Mouse (Mus musculus): ENCODE measurements at regions not wholly inside any gene's neighbourhood (a gene's known extent, or its start where the extent isn't known, plus 50 kb on each side); places are given as distances from the start of the nearest gene placed in this dataset.

GRCm38 (mm10) chr7:40670401-40670800 lies 227.7 kb upstream of the Vstm2b start:
- no peaks in the 10 kb centered on the region for H3K36me3 ChIP-seq (ENCODE audit: control insufficient read depth, insufficient read depth, low read length)
- H3K9ac ChIP-seq (ENCODE audit: low read depth, low read length), result no peak overlapping the region
- no peak for ATAC-seq (replicated peaks; ENCODE audit: insufficient number of reproducible peaks, low FRiP score, low TSS enrichment)
- 82% methylated on average over 5 of the region's 5 CpGs for WGBS (ENCODE audit: insufficient replicate concordance)
- H3K4me1 ChIP-seq (ENCODE audit: control insufficient read depth, insufficient read depth, low read length), result no peaks in the 10 kb centered on the region
- H3K27ac ChIP-seq (ENCODE audit: low read depth, low read length), result no peak overlapping the region
- no peaks in the 10 kb centered on the region for H3K9me3 ChIP-seq (replicated peaks; ENCODE audit: control insufficient read depth, low read length)
- H3K4me3 ChIP-seq (ENCODE audit: low read depth, low read length), result no peak overlapping the region
- no peaks in the 10 kb centered on the region for H3K27me3 ChIP-seq (ENCODE audit: control insufficient read depth, insufficient read depth, low read length)
- H3K4me2 ChIP-seq, result no peak overlapping the region

- H3K4me2 ChIP-seq, result no peak overlapping the region
- ATAC-seq (replicated peaks; ENCODE audit: insufficient number of reproducible peaks, low FRiP score, low TSS enrichment), result no peak
- H3K9ac ChIP-seq (ENCODE audit: low read depth, low read length), result no peak overlapping the region
- H3K4me3 ChIP-seq (ENCODE audit: low read depth, low read length), result no peak overlapping the region
- H3K36me3 ChIP-seq (ENCODE audit: control insufficient read depth, insufficient read depth, low read length), result no peaks in the 10 kb centered on the region
- no peaks in the 10 kb centered on the region for H3K27me3 ChIP-seq (ENCODE audit: control insufficient read depth, insufficient read depth, low read length)
- WGBS (ENCODE audit: insufficient replicate concordance), result 87% methylated on average over 4 of the region's 4 CpGs
- no peaks in the 10 kb centered on the region for H3K9me3 ChIP-seq (replicated peaks; ENCODE audit: control insufficient read depth, low read length)
- H3K4me1 ChIP-seq (ENCODE audit: control insufficient read depth, insufficient read depth, low read length), result no peaks in the 10 kb centered on the region
- no peak overlapping the region for H3K27ac ChIP-seq (ENCODE audit: low read depth, low read length)
Measured at GRCm38 (mm10) chr7:40671068-40671467, 227.1 kb upstream of the Vstm2b start.

GRCm38 (mm10) chr7:40672348-40672747 lies 225.8 kb upstream of the Vstm2b start:
- H3K4me1 ChIP-seq (ENCODE audit: control insufficient read depth, insufficient read depth, low read length), result no peaks in the 10 kb centered on the region
- no peak overlapping the region for H3K9ac ChIP-seq (ENCODE audit: low read depth, low read length)
- no peaks in the 10 kb centered on the region for H3K9me3 ChIP-seq (replicated peaks; ENCODE audit: control insufficient read depth, low read length)
- no peak for ATAC-seq (replicated peaks; ENCODE audit: insufficient number of reproducible peaks, low FRiP score, low TSS enrichment)
- no peaks in the 10 kb centered on the region for H3K36me3 ChIP-seq (ENCODE audit: control insufficient read depth, insufficient read depth, low read length)
- no peak overlapping the region for H3K4me2 ChIP-seq
- H3K27me3 ChIP-seq (ENCODE audit: control insufficient read depth, insufficient read depth, low read length), result no peaks in the 10 kb centered on the region
- 79% methylated on average over 1 of the region's 1 CpGs for WGBS (ENCODE audit: insufficient replicate concordance)
- H3K4me3 ChIP-seq (ENCODE audit: low read depth, low read length), result no peak overlapping the region
- H3K27ac ChIP-seq (ENCODE audit: low read depth, low read length), result no peak overlapping the region

GRCm38 (mm10) chr7:40674397-40674796 lies 223.7 kb upstream of the Vstm2b start:
- H3K27me3 ChIP-seq (ENCODE audit: control insufficient read depth, insufficient read depth, low read length), result no peaks in the 10 kb centered on the region
- H3K9ac ChIP-seq (ENCODE audit: low read depth, low read length), result no peak overlapping the region
- no peak overlapping the region for H3K4me3 ChIP-seq (ENCODE audit: low read depth, low read length)
- no peak overlapping the region for H3K27ac ChIP-seq (ENCODE audit: low read depth, low read length)
- H3K9me3 ChIP-seq (replicated peaks; ENCODE audit: control insufficient read depth, low read length), result no peaks in the 10 kb centered on the region
- H3K4me1 ChIP-seq (ENCODE audit: control insufficient read depth, insufficient read depth, low read length), result no peaks in the 10 kb centered on the region
- no peak for ATAC-seq (replicated peaks; ENCODE audit: insufficient number of reproducible peaks, low FRiP score, low TSS enrichment)
- H3K4me2 ChIP-seq, result no peak overlapping the region
- 75% methylated on average over 3 of the region's 3 CpGs for WGBS (ENCODE audit: insufficient replicate concordance)
- no peaks in the 10 kb centered on the region for H3K36me3 ChIP-seq (ENCODE audit: control insufficient read depth, insufficient read depth, low read length)

GRCm38 (mm10) chr7:40677601-40678000 lies 220.5 kb upstream of the Vstm2b start:
- no peak overlapping the region for H3K27ac ChIP-seq (ENCODE audit: low read depth, low read length)
- ATAC-seq (replicated peaks; ENCODE audit: insufficient number of reproducible peaks, low FRiP score, low TSS enrichment), result no peak
- WGBS (ENCODE audit: insufficient replicate concordance), result 44% methylated on average over 2 of the region's 2 CpGs
- H3K27me3 ChIP-seq (ENCODE audit: control insufficient read depth, insufficient read depth, low read length), result no peaks in the 10 kb centered on the region
- no peaks in the 10 kb centered on the region for H3K9me3 ChIP-seq (replicated peaks; ENCODE audit: control insufficient read depth, low read length)
- H3K36me3 ChIP-seq (ENCODE audit: control insufficient read depth, insufficient read depth, low read length), result no peaks in the 10 kb centered on the region
- H3K9ac ChIP-seq (ENCODE audit: low read depth, low read length), result no peak overlapping the region
- no peak overlapping the region for H3K4me3 ChIP-seq (ENCODE audit: low read depth, low read length)
- no peaks in the 10 kb centered on the region for H3K4me1 ChIP-seq (ENCODE audit: control insufficient read depth, insufficient read depth, low read length)
- no peak overlapping the region for H3K4me2 ChIP-seq

GRCm38 (mm10) chr7:40680567-40680966 lies 217.6 kb upstream of the Vstm2b start:
- H3K27me3 ChIP-seq (ENCODE audit: control insufficient read depth, insufficient read depth, low read length), result no peaks in the 10 kb centered on the region
- H3K27ac ChIP-seq (ENCODE audit: low read depth, low read length), result no peak overlapping the region
- no peak for ATAC-seq (replicated peaks; ENCODE audit: insufficient number of reproducible peaks, low FRiP score, low TSS enrichment)
- H3K9ac ChIP-seq (ENCODE audit: low read depth, low read length), result no peak overlapping the region
- H3K4me3 ChIP-seq (ENCODE audit: low read depth, low read length), result no peak overlapping the region
- H3K4me1 ChIP-seq (ENCODE audit: control insufficient read depth, insufficient read depth, low read length), result no peaks in the 10 kb centered on the region
- 64% methylated on average over 12 of the region's 12 CpGs for WGBS (ENCODE audit: insufficient replicate concordance)
- H3K4me2 ChIP-seq, result no peak overlapping the region
- H3K36me3 ChIP-seq (ENCODE audit: control insufficient read depth, insufficient read depth, low read length), result no peaks in the 10 kb centered on the region
- no peaks in the 10 kb centered on the region for H3K9me3 ChIP-seq (replicated peaks; ENCODE audit: control insufficient read depth, low read length)

GRCm38 (mm10) chr7:40680993-40681392 lies 217.1 kb upstream of the Vstm2b start:
- H3K27ac ChIP-seq (ENCODE audit: low read depth, low read length), result no peak overlapping the region
- H3K9ac ChIP-seq (ENCODE audit: low read depth, low read length), result no peak overlapping the region
- ATAC-seq (replicated peaks; ENCODE audit: insufficient number of reproducible peaks, low FRiP score, low TSS enrichment), result no peak
- no peaks in the 10 kb centered on the region for H3K4me1 ChIP-seq (ENCODE audit: control insufficient read depth, insufficient read depth, low read length)
- H3K4me2 ChIP-seq, result no peak overlapping the region
- WGBS (ENCODE audit: insufficient replicate concordance), result 47% methylated on average over 6 of the region's 6 CpGs
- no peaks in the 10 kb centered on the region for H3K36me3 ChIP-seq (ENCODE audit: control insufficient read depth, insufficient read depth, low read length)
- H3K4me3 ChIP-seq (ENCODE audit: low read depth, low read length), result no peak overlapping the region
- no peaks in the 10 kb centered on the region for H3K27me3 ChIP-seq (ENCODE audit: control insufficient read depth, insufficient read depth, low read length)
- no peaks in the 10 kb centered on the region for H3K9me3 ChIP-seq (replicated peaks; ENCODE audit: control insufficient read depth, low read length)

GRCm38 (mm10) chr7:40683176-40683575 lies 215.0 kb upstream of the Vstm2b start:
- H3K4me3 ChIP-seq (ENCODE audit: low read depth, low read length), result no peak overlapping the region
- H3K4me1 ChIP-seq (ENCODE audit: control insufficient read depth, insufficient read depth, low read length), result no peaks in the 10 kb centered on the region
- no peak for ATAC-seq (replicated peaks; ENCODE audit: insufficient number of reproducible peaks, low FRiP score, low TSS enrichment)
- H3K9ac ChIP-seq (ENCODE audit: low read depth, low read length), result no peak overlapping the region
- H3K36me3 ChIP-seq (ENCODE audit: control insufficient read depth, insufficient read depth, low read length), result no peaks in the 10 kb centered on the region
- H3K27ac ChIP-seq (ENCODE audit: low read depth, low read length), result no peak overlapping the region
- 47% methylated on average over 1 of the region's 1 CpGs for WGBS (ENCODE audit: insufficient replicate concordance)
- H3K4me2 ChIP-seq, result no peak overlapping the region
- no peaks in the 10 kb centered on the region for H3K9me3 ChIP-seq (replicated peaks; ENCODE audit: control insufficient read depth, low read length)
- no peaks in the 10 kb centered on the region for H3K27me3 ChIP-seq (ENCODE audit: control insufficient read depth, insufficient read depth, low read length)

- no peak for ATAC-seq (replicated peaks; ENCODE audit: insufficient number of reproducible peaks, low FRiP score, low TSS enrichment)
- H3K9me3 ChIP-seq (replicated peaks; ENCODE audit: control insufficient read depth, low read length), result no peaks in the 10 kb centered on the region
- 73% methylated on average over 3 of the region's 3 CpGs for WGBS (ENCODE audit: insufficient replicate concordance)
Measured at GRCm38 (mm10) chr7:40683641-40684040, 214.5 kb upstream of the Vstm2b start.

More at GRCm38 (mm10) chr7:40683641-40684040, 214.5 kb upstream of the Vstm2b start:
- Histone ChIP-seq H3K4me1 (ENCODE audit: control insufficient read depth, insufficient read depth, low read length) (no peaks in the 10 kb centered on the region), H3K27me3 (ENCODE audit: control insufficient read depth, insufficient read depth, low read length) (no peaks in the 10 kb centered on the region), H3K4me3 (ENCODE audit: low read depth, low read length) (no peak overlapping the region), H3K4me2 (no peak overlapping the region), H3K27ac (ENCODE audit: low read depth, low read length) (no peak overlapping the region), H3K9ac (ENCODE audit: low read depth, low read length) (no peak overlapping the region), H3K36me3 (ENCODE audit: control insufficient read depth, insufficient read depth, low read length) (no peaks in the 10 kb centered on the region)

Data from heart, embryonic 11.5 days (tissue).